Mouse (Mus musculus) 3134 (cell line): ENCODE measurements around the gene Ifitm3.
"Not testable (repeated sequence)": the region's sequence is repeated elsewhere in the genome, so short reads cannot be mapped to it uniquely, and the experiment has no call there.

Experiments used
- DNase-seq: peaks from one replicate; pipeline ENCODE4 v3.0.0-alpha.2; 2011; ENCODE audit warnings: low spot score; ENCODE audit not compliant: insufficient read length; ENCODE audit errors: extremely low read depth

Gene Ifitm3

DNA sequence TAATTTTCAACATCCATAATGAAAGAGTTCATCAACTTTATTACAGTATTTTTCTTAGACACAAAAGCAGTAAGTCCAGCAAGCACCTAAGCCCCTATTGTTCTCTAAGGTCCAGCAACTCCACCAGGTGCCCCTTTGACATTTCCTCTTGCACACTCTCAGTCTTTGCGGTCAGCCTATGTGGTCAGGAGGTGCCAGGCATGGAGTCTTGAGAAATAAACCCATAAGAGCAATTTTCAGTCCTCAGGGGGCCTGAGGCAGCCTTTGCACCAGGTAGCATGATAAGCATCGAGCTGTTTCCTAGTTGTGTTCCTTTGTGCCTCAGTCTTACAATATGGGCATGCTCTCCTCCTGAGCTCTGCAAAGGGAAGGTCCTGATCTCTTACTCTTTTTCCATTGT lies 26.1 kb upstream of the Ifitm3 start:
- DNase-seq, result not testable (repeated sequence)

GRCm38 (mm10) chr7:141032458-141033167 lies 22.0 kb upstream of the Ifitm3 start:
- DNase-seq, result no peak

GRCm38 (mm10) chr7:141030390-141030789 lies 19.8 kb upstream of the Ifitm3 start:
- DNase-seq, result no peak

DNA sequence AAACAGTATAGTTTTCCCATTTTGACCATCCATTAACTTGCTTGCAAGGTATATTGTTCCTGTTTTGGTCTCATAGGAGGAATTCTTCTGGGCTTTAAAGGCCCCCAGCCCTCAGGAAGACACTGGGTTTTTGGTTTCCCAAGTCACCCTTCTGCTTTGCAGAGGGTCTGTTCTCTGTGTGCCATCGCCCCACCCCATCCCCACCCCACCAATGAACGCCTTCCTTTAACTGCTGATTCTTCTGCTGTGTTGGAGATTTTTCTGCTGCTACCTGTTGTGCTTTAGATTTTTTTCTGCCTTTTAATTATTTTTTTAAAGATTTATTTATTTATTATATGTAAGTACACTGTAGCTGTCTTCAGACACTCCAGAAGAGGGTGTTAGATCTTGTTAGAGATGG lies 18.3 kb upstream of the Ifitm3 start, which contains the start of gene Gm17387:
Gene Gm17387, plus strand, starts transcription at position 301 of the 400 bp plus-strand sequence.
- no peak for DNase-seq

DNA sequence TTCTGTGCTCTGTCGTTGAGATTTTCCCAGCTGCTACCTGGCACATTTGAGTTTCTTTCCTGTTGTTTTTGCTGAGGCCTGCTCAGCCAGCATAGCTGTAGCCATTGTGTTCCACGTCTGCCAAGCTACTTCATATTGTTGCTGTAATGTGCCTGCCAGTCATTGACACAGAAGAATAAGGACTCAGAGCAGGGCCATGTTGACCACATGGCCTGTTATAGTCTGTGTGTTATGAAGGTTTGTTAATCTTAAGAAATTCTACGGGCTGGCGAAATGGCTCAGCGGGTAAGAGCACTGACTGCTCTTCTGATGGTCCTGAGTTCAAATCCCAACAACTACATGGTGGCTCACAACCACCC lies 16.1 kb upstream of the Ifitm3 start:
- DNase-seq, result no peak

DNA sequence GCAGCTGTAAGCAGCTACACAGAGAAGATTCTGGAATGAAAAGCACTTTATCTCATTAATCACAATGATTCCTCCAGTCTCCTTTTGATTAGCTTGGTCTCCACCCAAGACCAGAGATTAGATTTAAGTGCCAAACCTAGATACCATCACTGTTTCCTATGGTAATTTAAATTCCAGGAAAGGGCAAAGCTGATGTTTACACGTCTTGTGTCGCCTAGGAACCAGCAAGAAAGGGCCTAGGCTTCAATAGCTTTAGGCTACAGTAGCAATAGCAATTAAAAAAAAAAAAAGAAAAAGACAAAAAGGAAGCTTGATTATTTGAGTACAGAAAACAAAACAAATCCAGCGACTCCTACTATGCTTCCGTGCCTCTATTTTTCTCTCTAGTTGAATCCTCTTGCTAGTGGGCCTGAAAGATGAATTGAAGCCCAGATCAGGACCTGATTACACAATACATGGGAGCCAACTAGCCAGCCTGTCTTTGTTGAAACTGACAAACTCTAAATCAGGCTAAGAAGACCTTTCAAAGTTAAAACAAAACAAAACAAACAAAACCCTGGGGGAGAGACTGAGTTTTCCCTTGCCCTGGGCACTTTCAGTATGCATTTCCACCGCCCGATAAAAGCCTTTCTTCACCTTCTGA lies 15.6 kb upstream of the Ifitm3 start:
- no peak for DNase-seq

- no peak for DNase-seq
These were observed 14.6 kb upstream of the Ifitm3 start for GRCm38 (mm10) chr7:141024865-141025838.

DNA sequence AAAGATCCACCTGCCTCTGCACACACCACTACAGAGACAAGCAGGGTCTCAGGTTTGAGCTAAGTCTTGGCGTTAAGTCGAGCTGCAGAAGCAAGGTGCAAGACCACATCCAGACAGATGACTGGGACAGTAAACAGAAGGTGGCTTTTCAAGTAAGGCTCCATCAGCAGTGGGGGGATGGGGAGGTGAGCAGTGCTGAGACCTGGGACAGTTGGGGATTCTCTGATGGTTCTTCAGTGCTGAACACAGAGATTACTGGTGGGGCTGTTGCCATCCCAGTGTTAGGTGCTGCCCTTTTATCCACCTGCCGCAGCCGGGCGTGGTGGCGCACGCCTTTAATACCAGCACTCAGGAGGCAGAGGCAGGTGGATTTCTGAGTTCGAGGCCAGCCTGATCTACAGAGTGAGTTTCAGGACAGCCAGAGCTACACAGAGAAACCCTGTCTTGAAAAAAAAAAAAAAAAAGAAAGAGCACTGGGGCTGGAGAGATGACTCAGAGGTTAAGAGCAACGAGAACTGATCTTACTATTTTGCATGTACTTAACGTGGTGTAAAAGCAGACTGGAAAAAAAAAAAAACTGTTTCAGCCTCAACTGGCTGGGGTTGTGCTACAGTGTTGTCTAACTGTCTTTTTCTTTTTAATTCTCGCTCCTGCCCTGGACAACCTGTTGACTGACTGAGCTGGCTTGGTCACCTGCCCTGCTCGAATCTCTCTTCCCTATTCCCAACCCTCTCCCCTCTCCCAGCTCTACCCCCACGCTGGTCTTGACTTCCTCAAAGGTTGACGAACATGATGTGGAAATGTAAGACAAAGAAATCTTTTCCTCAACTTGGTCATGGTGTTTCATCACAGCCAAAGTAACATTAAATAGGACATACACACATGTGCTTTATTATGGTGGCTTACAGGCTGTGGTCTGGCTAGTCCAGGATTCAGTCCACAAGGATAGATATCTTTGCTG lies 11.2 kb upstream of the Ifitm3 start:
- DNase-seq, result no peak

GRCm38 (mm10) chr7:141019028-141019427 lies 8.5 kb upstream of the Ifitm3 start:
- no peak for DNase-seq

DNA sequence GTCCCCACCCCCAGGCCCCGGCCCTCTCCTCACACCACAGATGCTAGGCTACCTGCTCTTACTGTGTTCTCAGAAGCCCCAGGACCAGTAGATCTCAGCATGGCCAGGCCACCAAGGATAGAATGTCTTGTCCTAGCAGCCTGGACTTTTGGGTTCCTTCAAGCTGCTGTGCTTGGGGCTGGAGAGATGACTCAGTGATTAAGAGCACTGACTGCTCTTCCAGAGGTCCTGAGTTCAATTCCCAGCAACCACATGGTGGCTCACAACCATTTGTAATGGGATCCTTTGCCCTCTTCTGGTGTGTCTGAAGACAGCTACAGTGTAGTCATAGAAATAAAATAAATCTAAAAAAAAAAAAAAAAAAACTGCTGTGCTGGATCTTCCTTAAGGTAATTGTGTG lies 7.3 kb upstream of the Ifitm3 start, which contains the start of gene Ifitm6:
Gene Ifitm6, minus strand, starts transcription at position 101 of the 400 bp plus-strand sequence.
- DNase-seq, result not testable (repeated sequence)

DNA sequence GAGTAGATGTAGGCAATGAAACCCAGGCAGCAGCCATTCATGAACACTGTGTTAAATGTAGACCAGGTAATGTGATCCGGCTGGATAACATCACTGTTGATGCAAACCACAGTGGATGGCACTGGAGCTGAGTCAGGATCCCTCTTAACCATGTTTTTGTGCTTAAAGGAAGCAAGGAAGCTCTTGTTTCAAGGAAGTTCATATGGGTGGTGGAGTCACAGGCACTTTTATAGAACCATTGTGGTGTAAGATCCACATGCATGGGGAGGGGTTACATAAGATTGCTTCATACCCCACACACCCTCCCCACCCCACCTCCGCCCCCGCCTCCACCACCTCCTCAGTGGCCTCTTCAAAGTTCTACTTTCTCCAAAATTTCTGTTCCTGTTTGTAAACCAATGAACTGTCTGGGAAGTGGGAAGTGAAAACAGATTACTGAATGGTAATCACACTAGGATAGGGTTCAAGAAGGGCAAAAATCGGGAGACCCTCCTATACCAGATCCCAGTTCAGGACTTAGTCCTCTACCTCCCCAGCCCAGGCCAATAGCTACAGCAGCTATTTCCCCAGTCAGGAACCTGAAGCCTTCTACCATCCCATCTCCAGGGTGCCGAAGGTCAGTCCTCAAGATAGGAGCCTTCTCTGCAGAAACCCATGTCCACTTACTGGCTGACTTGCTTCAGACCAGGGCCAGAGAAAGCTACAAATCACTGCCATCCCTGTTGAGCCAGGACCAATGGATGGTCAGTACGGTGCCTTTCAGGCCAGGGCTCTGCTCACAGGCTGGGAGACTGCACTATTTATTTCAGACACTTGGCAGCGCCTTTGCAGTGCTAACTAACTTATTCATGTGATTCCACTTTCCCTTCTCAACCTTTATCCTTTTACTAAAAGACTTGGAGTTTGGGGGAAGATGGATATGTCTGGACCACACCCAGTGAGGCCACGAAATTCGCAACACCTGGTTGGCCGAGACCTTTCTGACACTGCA lies 6.4 kb upstream of the Ifitm3 start:
- DNase-seq, result no peak

- no peak for DNase-seq
These were observed 734 bp upstream of the Ifitm3 start for GRCm38 (mm10) chr7:141011238-141011770.

GRCm38 (mm10) chr7:141009665-141010064 lies 905 bp downstream of the Ifitm3 start:
- no peak for DNase-seq

- peak; percentile 78 for DNase-seq
These were observed 1.5 kb downstream of the Ifitm3 start for GRCm38 (mm10) chr7:141008938-141009660.

- DNase-seq, result peak; percentile 51
These were observed 2.2 kb downstream of the Ifitm3 start for GRCm38 (mm10) chr7:141008312-141008761.

GRCm38 (mm10) chr7:141006914-141007313 lies 3.7 kb downstream of the Ifitm3 start:
- DNase-seq, result no peak

GRCm38 (mm10) chr7:141006446-141006845 lies 4.1 kb downstream of the Ifitm3 start:
- no peak for DNase-seq
